Mouse (Mus musculus): ENCODE data around the gene Ikzf5. TPM values are rescaled to one million over a fixed set of nuclear protein-coding genes. Genes with fewer than 3 reads are reported as not detected.
A peak's percentile ranks its signal among the peaks of the same experiment; 100 is the strongest.

The Ikzf5 gene
- polyA plus RNA-seq, 1 experiment from 2014 or later: 15.7 TPM

- no peaks in the 10 kb centered on the region for H3K27me3 ChIP-seq (ENCODE audit: control insufficient read depth, insufficient read depth, low read length)
- peak; percentile 99 for DNase-seq (ENCODE audit: low spot score)
- no peaks in the 10 kb centered on the region for H3K9me3 ChIP-seq (ENCODE audit: control insufficient read depth, low read length)
Measured at GRCm38 (mm10) chr7:131362615-131363300, 47.6 kb downstream of the Ikzf5 start, which contains the start of gene 2310057M21Rik. 2310057M21Rik (minus strand) TSS chr7:131362759.

GRCm38 (mm10) chr7:131362269-131362614 lies 48.1 kb downstream of the Ikzf5 start:
- peak; percentile 79 for ATAC-seq (ENCODE audit: low FRiP score)
- peaks cover 27% of the 10 kb centered on the region for H3K36me3 ChIP-seq (replicated peaks; ENCODE audit: control insufficient read depth, insufficient read depth)
- H3K27me3 ChIP-seq (ENCODE audit: control insufficient read depth, insufficient read depth, low read length): no peaks in the 10 kb centered on the region
- peaks cover 15% of the 10 kb centered on the region for H3K4me1 ChIP-seq (replicated peaks; ENCODE audit: control insufficient read depth, insufficient read depth, low read length)
- peak overlapping the region; percentile 86 for H3K9ac ChIP-seq
- peak overlapping the region; percentile 77 for H3K27ac ChIP-seq
- H3K4me3 ChIP-seq (replicated peaks; ENCODE audit: low read length): peak overlapping the region; percentile 81
- peak overlapping the region; percentile 90 for H3K4me2 ChIP-seq (replicated peaks)
- DNase-seq (ENCODE audit: low spot score): no peak
- no peaks in the 10 kb centered on the region for H3K9me3 ChIP-seq (ENCODE audit: control insufficient read depth, low read length)
- 2% methylated on average over 35 of the region's 35 CpGs for WGBS

More at GRCm38 (mm10) chr7:131362615-131363300, 47.6 kb downstream of the Ikzf5 start, which contains the start of gene 2310057M21Rik:
- Histone ChIP-seq H3K4me3 (replicated peaks; ENCODE audit: low read length) (peak within 1 kb of the TSS; percentile 81), H3K27ac (peak within 1 kb of the TSS; percentile 91), H3K9ac (peak within 1 kb of the TSS; percentile 86), H3K36me3 (replicated peaks; ENCODE audit: control insufficient read depth, insufficient read depth) (peaks cover 23% of the 10 kb centered on the region), H3K4me1 (replicated peaks; ENCODE audit: control insufficient read depth, insufficient read depth, low read length) (peaks cover 15% of the 10 kb centered on the region), H3K4me2 (replicated peaks) (peak within 1 kb of the TSS; percentile 90)
- peak; percentile 97 for ATAC-seq (ENCODE audit: low FRiP score)
- under 1% methylated on average over 55 of the region's 55 CpGs for WGBS

GRCm38 (mm10) chr7:131356105-131356504 lies 54.2 kb downstream of the Ikzf5 start:
- H3K36me3 ChIP-seq (replicated peaks; ENCODE audit: control insufficient read depth, insufficient read depth): peaks cover 66% of the 10 kb centered on the region

GRCm38 (mm10) chr7:131345856-131346541 lies 64.3 kb downstream of the Ikzf5 start:
- Histone ChIP-seq H3K4me1 (replicated peaks; ENCODE audit: control insufficient read depth, insufficient read depth, low read length) (no peaks in the 10 kb centered on the region), H3K9ac (no peak overlapping the region), H3K4me2 (replicated peaks) (no peak overlapping the region), H3K27ac (no peak overlapping the region), H3K9me3 (ENCODE audit: control insufficient read depth, low read length) (no peaks in the 10 kb centered on the region), H3K36me3 (replicated peaks; ENCODE audit: control insufficient read depth, insufficient read depth) (peaks cover 71% of the 10 kb centered on the region), H3K27me3 (ENCODE audit: control insufficient read depth, insufficient read depth, low read length) (no peaks in the 10 kb centered on the region), H3K4me3 (replicated peaks; ENCODE audit: low read length) (no peak overlapping the region)
- WGBS: 63% methylated on average over 7 of the region's 7 CpGs
- ATAC-seq (ENCODE audit: low FRiP score) (no peak), DNase-seq (ENCODE audit: low spot score) (no peak)

More at GRCm38 (mm10) chr7:131356105-131356504, 54.2 kb downstream of the Ikzf5 start:
- Histone ChIP-seq H3K27ac (no peak overlapping the region), H3K9me3 (ENCODE audit: control insufficient read depth, low read length) (no peaks in the 10 kb centered on the region), H3K4me3 (replicated peaks; ENCODE audit: low read length) (no peak overlapping the region), H3K27me3 (ENCODE audit: control insufficient read depth, insufficient read depth, low read length) (no peaks in the 10 kb centered on the region), H3K9ac (no peak overlapping the region), H3K4me2 (replicated peaks) (no peak overlapping the region), H3K4me1 (replicated peaks; ENCODE audit: control insufficient read depth, insufficient read depth, low read length) (peaks cover 3% of the 10 kb centered on the region; the same call in 1 of the 2 replicates)
- ATAC-seq (ENCODE audit: low FRiP score) (no peak), DNase-seq (ENCODE audit: low spot score) (no peak)
- WGBS: 98% methylated on average over 13 of the region's 13 CpGs

Other genes with a start within 250 kb of the Ikzf5 start
- 0.03 TPM in 1 of 2 replicates, not detected in the other for gene 5430419D17Rik, start 236.1 kb downstream of the Ikzf5 start, polyA plus RNA-seq (2014; fragmentation: Nextera tagmentation; extraction: Ambion mirVana)
- not detected in 2 replicates for gene Cuzd1, start 88.2 kb downstream of the Ikzf5 start, polyA plus RNA-seq (2014; fragmentation: Nextera tagmentation; extraction: Ambion mirVana)
- gene Fam24b, start 81.0 kb downstream of the Ikzf5 start, polyA plus RNA-seq (2014; fragmentation: Nextera tagmentation; extraction: Ambion mirVana): not detected in 2 replicates
- not detected in 2 replicates for gene Fam24a, start 76.7 kb downstream of the Ikzf5 start, polyA plus RNA-seq (2014; fragmentation: Nextera tagmentation; extraction: Ambion mirVana)
- gene 2310057M21Rik, start 47.8 kb downstream of the Ikzf5 start, polyA plus RNA-seq (2014; fragmentation: Nextera tagmentation; extraction: Ambion mirVana): 30.0 and 30.6 TPM in 2 replicates
- 42.5 and 50.1 TPM in 2 replicates for gene Pstk, start 39.4 kb downstream of the Ikzf5 start, polyA plus RNA-seq (2014; fragmentation: Nextera tagmentation; extraction: Ambion mirVana)
- 91.3 and 101 TPM in 2 replicates for gene Acadsb, start 80 bp upstream of the Ikzf5 start, polyA plus RNA-seq (2014; fragmentation: Nextera tagmentation; extraction: Ambion mirVana)
- gene Hmx3, start 132.3 kb upstream of the Ikzf5 start, polyA plus RNA-seq (2014; fragmentation: Nextera tagmentation; extraction: Ambion mirVana): 1.5 and 1.8 TPM in 2 replicates
- gene Hmx2, start 138.3 kb upstream of the Ikzf5 start, polyA plus RNA-seq (2014; fragmentation: Nextera tagmentation; extraction: Ambion mirVana): 1.3 and 1.9 TPM in 2 replicates
- 157 and 158 TPM in 2 replicates for gene Bub3, start 149.7 kb upstream of the Ikzf5 start, polyA plus RNA-seq (2014; fragmentation: Nextera tagmentation; extraction: Ambion mirVana)